Mouse (Mus musculus): ENCODE results near the gene Lmf2.

The Lmf2 gene

DNA sequence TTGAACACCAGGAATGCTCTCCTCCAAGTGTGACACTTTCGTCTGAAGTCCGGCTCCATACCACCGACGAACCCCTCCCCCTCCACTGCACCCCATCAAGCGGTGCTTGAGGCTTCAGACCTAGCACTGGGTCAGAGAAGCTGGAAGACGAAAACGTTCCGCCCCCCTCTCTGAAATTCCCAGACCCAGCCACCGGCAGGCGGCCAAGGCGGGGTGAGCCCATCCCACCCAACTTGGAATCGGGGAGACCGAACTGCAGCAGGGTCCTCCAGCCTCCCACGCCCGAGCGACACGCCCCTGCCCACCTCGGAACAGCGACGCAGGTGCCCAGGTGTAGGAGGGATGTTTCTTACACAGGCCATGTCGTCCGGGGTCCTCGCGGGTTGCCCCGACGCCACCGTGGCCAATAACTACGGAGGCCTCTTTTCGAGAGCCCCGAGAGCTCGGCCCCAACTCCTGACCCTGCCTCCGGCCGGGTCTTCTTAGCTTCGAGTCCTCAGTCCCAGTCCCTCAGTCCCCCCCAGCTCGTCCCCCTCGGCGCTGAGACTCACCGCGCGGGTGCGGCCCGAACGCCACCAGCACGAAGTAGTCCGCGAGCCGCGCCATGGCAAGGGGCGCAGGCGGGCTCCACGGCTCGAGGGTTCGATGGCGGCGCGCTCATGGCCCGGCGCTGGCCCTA, 40.8 kb downstream of the Lmf2 start:
- peak; percentile 60 for DNase-seq

DNA sequence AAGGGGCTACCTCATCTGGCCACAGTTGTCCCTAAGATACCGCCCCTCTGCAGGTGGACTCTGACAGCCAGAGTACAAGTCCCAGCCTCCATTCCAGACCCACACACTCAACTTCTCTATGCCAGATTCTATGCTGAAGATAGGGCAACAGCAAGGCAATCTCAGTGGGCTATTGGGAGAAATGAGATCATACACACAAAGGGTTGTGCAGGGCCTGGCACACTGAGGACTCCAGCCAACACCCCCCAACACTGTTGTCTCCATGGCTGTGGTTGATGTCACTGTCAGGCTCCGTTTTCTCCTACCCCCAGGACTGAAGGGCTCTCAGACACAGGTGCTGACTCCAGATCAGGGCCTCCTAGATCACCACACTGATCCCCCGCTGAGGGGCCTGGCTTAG, 41.4 kb downstream of the Lmf2 start:
- no peak for DNase-seq

DNA sequence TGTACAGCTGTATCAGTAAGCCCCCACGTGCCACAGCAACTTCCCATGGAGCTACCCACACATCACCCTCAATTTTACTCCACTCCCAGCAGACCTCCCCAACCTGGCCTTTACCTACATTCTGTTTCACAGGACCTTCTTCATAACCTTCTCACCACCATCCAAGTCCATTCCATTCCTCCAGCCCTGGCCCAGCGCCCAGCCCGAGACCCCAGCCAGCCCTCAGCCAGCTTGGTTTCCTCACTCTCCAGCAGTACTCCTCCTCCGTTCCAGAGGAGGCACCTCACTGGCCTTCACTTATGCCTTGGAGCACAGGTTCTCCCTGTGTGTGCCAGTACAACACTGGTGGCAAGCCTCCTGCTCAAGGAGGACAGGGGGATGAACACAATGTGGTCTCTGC, 42.1 kb downstream of the Lmf2 start:
- DNase-seq = no peak

DNA sequence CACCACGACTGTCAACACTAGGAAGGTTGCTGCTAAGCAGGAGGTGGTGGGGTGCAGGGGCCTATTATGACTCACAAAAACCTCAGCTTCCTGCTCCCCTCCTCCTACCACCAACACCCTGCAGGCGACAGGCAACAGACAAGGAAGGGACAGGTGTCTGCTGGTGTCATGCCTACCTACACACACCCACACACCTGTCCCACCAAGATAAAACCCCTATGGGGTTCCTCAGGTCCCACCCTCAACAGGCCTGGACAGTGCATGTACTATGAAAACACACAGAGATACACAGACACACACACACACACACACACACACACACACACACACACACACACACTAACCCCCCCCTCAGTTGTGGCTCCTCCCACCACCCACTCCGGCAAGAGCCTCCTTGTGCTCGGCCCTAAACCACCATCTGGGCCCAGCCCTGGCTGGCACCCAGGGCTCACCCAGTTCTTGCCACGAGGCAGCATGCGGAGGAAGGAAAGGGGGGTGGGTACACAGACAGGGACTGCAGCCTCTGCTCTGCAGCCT, 45.4 kb downstream of the Lmf2 start:
- DNase-seq = peak; percentile 35

DNA sequence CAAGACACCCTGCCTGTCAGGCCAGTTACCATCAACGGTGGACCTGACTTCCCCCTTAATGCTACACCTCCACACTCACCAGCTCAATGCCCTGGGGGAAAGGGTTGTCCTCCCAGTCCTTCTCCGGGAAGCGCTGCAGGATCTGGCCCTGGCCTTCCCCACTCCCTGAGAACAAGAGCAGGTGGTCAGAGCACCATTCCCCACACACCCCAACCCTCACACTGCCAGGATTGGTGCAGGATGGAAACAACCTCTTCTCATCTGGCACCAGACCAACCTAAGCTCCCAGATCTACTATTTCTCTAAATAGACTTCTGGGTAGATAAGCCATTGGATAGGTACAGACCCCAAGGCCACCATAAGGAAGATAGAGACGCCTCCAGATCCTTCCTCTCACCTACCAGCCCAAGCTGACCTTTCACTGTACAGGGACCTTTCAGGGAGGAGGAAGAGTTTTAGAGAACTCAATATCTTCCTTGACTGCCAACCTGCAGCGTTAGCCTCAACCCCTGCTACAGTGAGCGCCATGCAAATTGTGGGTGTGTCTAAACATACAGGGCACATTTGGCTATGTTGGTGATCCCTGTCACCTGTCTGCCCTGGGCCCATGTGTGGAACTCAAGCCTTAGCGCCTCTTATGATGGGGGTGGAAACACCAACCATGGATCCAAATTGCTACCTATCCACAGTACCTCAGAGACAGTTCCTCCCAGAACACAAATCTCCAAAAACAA, 46.9 kb downstream of the Lmf2 start:
- no peak for DNase-seq

DNA sequence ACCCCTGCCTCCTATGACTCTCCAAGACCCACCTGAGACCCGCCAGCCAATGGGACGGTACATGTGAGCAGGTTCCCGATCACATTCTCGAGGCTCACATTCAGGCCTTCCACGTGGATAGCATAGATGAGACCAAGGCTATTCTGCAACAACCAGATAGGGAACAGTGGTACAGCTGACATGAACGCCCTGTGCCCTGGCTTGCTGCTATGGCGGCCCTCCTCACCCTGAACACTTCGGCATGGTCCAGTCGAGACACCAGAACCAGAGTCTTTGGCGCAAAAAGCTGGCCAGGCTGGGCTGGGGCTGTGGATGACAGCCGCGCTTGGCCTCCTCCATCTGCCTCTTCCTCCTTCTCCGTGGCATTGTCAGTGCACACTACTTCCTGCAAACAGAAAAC, 48.0 kb downstream of the Lmf2 start:
- no peak for DNase-seq

DNA sequence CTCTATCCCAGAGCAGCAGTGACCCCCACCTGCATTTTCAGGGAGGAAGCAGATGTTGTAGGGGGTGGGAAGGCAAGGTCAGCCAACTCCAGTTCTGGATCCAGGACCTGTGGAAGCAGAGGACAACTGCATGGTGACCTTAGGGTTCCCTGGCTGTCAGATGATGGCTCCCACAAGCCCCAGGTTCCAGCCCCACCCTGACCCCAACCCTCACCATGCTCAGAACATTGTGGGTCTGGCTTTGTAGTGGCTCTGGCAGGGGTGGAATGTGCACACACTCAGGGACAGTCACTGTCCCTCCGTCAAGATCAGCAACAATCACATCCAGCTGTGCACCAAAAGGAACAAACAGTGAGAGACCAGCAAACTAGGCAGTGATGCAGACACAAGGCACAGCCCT, 49.5 kb downstream of the Lmf2 start:
- no peak for DNase-seq
